Mouse (Mus musculus): ENCODE results near the gene Nqo1.

DNA sequence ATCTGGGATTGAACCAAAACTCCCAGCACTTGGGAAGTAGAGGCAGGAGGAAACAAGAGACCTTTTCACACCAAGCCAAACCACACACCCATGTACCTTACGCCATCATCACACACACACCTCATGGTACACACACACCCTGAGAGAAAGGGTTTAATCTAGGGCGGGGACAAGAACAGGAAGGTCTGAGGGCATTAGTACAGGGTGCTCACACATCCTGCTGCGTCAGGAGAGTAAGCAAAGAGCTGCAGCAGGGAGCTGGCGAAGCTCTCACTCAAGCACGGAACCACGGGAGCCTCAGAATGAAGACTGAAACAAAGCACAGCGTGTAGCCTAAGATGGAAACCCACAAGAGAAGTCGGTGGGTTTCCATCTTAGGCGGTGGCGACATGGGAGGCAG, 10.9 kb upstream of the Nqo1 start:
- TF ChIP-seq JUN (IDR thresholded peaks at IDR 0.05; ENCODE audit: insufficient read depth, low read depth, low read length) (no peak), CTCF (conservative IDR thresholded peaks at IDR 0.05 in 1 of 2, IDR thresholded peaks at IDR 0.05 in 1 of 2; ENCODE audit: low read depth in 2 of 2, low read length in 2 of 2) (no peak), HCFC1 (IDR thresholded peaks at IDR 0.05; ENCODE audit: low read depth, low read length) (no peak), MXI1 (IDR thresholded peaks at IDR 0.05; ENCODE audit: low read depth, low read length) (no peak), USF1 (IDR thresholded peaks at IDR 0.05; ENCODE audit: low read depth, low read length) (no peak), MAFK (IDR thresholded peaks at IDR 0.05; ENCODE audit: insufficient replicate concordance, low read length) (no peak), POLR2A (IDR thresholded peaks at IDR 0.05; ENCODE audit: low read depth, low read length) (no peak), TCF12 (IDR thresholded peaks at IDR 0.05; ENCODE audit: low read depth, low read length) (no peak), MYC (IDR thresholded peaks at IDR 0.05; ENCODE audit: low read depth, low read length) (no peak), ZNF384 (IDR thresholded peaks at IDR 0.05; ENCODE audit: low read depth, low read length) (no peak)

All from CH12.LX (cell line).